Mouse (Mus musculus): ENCODE measurements around the gene Mrpl46. TPM values are rescaled to one million over a fixed set of nuclear protein-coding genes. Genes with fewer than 3 reads are reported as not detected.

The Mrpl46 gene
- polyA plus RNA-seq, 1 experiment, result 48.3 TPM

DNA sequence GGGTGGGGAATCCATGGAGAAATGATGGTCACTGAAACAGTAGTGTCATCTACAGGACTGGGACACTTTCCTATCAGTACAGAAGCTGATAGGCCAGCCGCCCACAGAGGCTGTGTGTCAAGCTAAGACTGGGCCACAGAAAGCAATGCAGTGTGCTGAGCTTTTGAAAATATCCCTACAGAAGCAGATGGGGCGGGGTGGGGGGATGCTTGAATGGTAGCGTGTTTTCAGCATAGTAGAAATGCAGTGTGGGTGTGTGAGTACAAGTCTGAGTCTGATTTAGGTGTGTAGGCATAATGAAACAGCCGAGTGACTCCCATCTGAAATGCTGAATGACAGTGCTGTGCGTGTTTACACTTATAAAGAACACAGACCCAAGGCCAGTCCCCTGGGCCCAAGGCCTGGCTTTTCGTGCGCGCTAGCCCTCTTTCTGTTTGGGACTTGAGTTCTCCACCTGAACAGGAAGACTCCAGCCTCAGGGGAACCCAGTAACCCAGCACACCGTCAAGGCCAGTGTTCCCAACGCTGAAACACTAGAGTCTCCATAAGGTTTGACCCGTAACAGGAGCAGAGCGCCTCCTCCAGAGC is 4.6 kb upstream of the Mrpl46 start:
- H3K27me3 ChIP-seq (ENCODE audit: control insufficient read depth, insufficient read depth, low read length), result no peaks in the 10 kb centered on the region
- 0 out of 2 replicates have a peak, but pooled peaks cover 5% of the 10 kb centered on the region for H3K4me1 ChIP-seq (ENCODE audit: control insufficient read depth, insufficient read depth, low read length)
- TF ChIP-seq POLR2A (IDR thresholded peaks at IDR 0.05; ENCODE audit: borderline replicate concordance, insufficient read depth, low read length) (no peak), CTCF (IDR thresholded peaks at IDR 0.05; ENCODE audit: borderline replicate concordance, insufficient read depth, low read depth, low read length) (no peak)
- H3K4me3 ChIP-seq (replicated peaks; ENCODE audit: insufficient read depth, low read depth, low read length), result no peak overlapping the region
- no peak for DNase-seq
- WGBS, result 91% methylated on average over 12 of the region's 12 CpGs
- H3K27ac ChIP-seq (ENCODE audit: insufficient read depth, low read length), result no peak overlapping the region

GRCm38 (mm10) chr7:78785906-78786305 is 2.6 kb upstream of the Mrpl46 start:
- Histone ChIP-seq H3K27me3 (ENCODE audit: control insufficient read depth, insufficient read depth, low read length) (no peaks in the 10 kb centered on the region), H3K27ac (ENCODE audit: insufficient read depth, low read length) (no peak overlapping the region), H3K4me3 (replicated peaks; ENCODE audit: insufficient read depth, low read depth, low read length) (no peak overlapping the region), H3K4me1 (ENCODE audit: control insufficient read depth, insufficient read depth, low read length) (0 out of 2 replicates have a peak, but pooled peaks cover 3% of the 10 kb centered on the region)
- TF ChIP-seq CTCF (IDR thresholded peaks at IDR 0.05; ENCODE audit: borderline replicate concordance, insufficient read depth, low read depth, low read length) (no peak), POLR2A (IDR thresholded peaks at IDR 0.05; ENCODE audit: borderline replicate concordance, insufficient read depth, low read length) (no peak)
- WGBS, result 30% methylated on average over 5 of the region's 5 CpGs
- no peak for DNase-seq

- Histone ChIP-seq H3K27ac (ENCODE audit: insufficient read depth, low read length) (no peak overlapping the region), H3K4me3 (replicated peaks; ENCODE audit: insufficient read depth, low read depth, low read length) (no peak overlapping the region), H3K27me3 (ENCODE audit: control insufficient read depth, insufficient read depth, low read length) (no peaks in the 10 kb centered on the region), H3K4me1 (ENCODE audit: control insufficient read depth, insufficient read depth, low read length) (no peaks in the 10 kb centered on the region)
- no peak for DNase-seq
- 94% methylated on average over 5 of the region's 5 CpGs for WGBS
- TF ChIP-seq CTCF (IDR thresholded peaks at IDR 0.05; ENCODE audit: borderline replicate concordance, insufficient read depth, low read depth, low read length) (no peak), POLR2A (IDR thresholded peaks at IDR 0.05; ENCODE audit: borderline replicate concordance, insufficient read depth, low read length) (no peak)
Observed at GRCm38 (mm10) chr7:78778741-78779140, 4.6 kb downstream of the Mrpl46 start.

GRCm38 (mm10) chr7:78770936-78771335 is 12.4 kb downstream of the Mrpl46 start:
- TF ChIP-seq POLR2A (IDR thresholded peaks at IDR 0.05; ENCODE audit: borderline replicate concordance, insufficient read depth, low read length) (no peak), CTCF (IDR thresholded peaks at IDR 0.05; ENCODE audit: borderline replicate concordance, insufficient read depth, low read depth, low read length) (no peak)
- no peak overlapping the region for H3K4me3 ChIP-seq (replicated peaks; ENCODE audit: insufficient read depth, low read depth, low read length)
- H3K27ac ChIP-seq (ENCODE audit: insufficient read depth, low read length), result no peak overlapping the region
- no peaks in the 10 kb centered on the region for H3K27me3 ChIP-seq (ENCODE audit: control insufficient read depth, insufficient read depth, low read length)
- 88% methylated on average over 5 of the region's 5 CpGs for WGBS
- peaks cover under 1% of the 10 kb centered on the region; the same call in 1 of the 2 replicates for H3K4me1 ChIP-seq (ENCODE audit: control insufficient read depth, insufficient read depth, low read length)
- DNase-seq, result no peak

- H3K27ac ChIP-seq (ENCODE audit: insufficient read depth, low read length), result no peak overlapping the region
- TF ChIP-seq POLR2A (IDR thresholded peaks at IDR 0.05; ENCODE audit: borderline replicate concordance, insufficient read depth, low read length) (no peak), CTCF (IDR thresholded peaks at IDR 0.05; ENCODE audit: borderline replicate concordance, insufficient read depth, low read depth, low read length) (no peak)
- peaks cover 6% of the 10 kb centered on the region for H3K4me1 ChIP-seq (ENCODE audit: control insufficient read depth, insufficient read depth, low read length)
- H3K4me3 ChIP-seq (replicated peaks; ENCODE audit: insufficient read depth, low read depth, low read length), result no peak overlapping the region
- WGBS, result 72% methylated on average over 7 of the region's 7 CpGs
- no peak for DNase-seq
- H3K27me3 ChIP-seq (ENCODE audit: control insufficient read depth, insufficient read depth, low read length), result no peaks in the 10 kb centered on the region
Observed at GRCm38 (mm10) chr7:78769075-78769652, 14.2 kb downstream of the Mrpl46 start.

DNA sequence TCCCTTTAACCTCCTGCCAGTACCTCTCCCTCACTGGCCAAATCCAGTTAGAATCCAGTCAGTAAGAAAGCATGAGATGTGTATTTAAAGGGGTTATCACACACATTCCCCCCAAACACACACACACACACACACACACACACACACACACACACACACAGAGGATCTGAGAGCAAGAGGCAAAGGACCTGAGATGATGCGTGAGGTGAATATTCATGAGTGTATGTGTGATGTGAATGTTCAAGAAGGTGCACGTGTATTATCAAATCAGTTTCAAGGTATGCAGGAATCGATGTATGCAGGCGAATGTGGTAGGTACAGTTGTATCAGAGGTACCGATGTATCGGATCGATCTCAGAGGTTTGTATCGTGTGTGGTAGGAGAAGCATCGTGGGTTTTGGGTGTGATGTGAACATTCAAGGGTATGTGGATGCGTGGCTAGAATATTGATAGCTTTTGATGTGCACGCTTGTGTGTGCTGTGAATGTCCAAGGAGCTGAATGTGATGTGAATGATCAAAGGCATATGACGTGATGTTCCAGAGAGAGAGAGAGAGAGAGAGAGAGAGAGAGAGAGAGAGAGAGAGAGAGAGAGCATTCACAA is 15.3 kb downstream of the Mrpl46 start:
- no peak overlapping the region for H3K27ac ChIP-seq (ENCODE audit: insufficient read depth, low read length)
- no peaks in the 10 kb centered on the region for H3K27me3 ChIP-seq (ENCODE audit: control insufficient read depth, insufficient read depth, low read length)
- WGBS, result 87% methylated on average over 12 of the region's 12 CpGs
- no peak overlapping the region for H3K4me3 ChIP-seq (replicated peaks; ENCODE audit: insufficient read depth, low read depth, low read length)
- H3K4me1 ChIP-seq (ENCODE audit: control insufficient read depth, insufficient read depth, low read length), result peaks cover 6% of the 10 kb centered on the region
- DNase-seq, result no peak
- TF ChIP-seq POLR2A (IDR thresholded peaks at IDR 0.05; ENCODE audit: borderline replicate concordance, insufficient read depth, low read length) (no peak), CTCF (IDR thresholded peaks at IDR 0.05; ENCODE audit: borderline replicate concordance, insufficient read depth, low read depth, low read length) (no peak)

- 5% methylated on average over 18 of the region's 18 CpGs for WGBS
- H3K4me1 ChIP-seq (ENCODE audit: control insufficient read depth, insufficient read depth, low read length), result peaks cover 6% of the 10 kb centered on the region
- H3K4me3 ChIP-seq (replicated peaks; ENCODE audit: insufficient read depth, low read depth, low read length), result peak overlapping the region; percentile 28
- no peak for TF ChIP-seq POLR2A (IDR thresholded peaks at IDR 0.05; ENCODE audit: borderline replicate concordance, insufficient read depth, low read length)
- peak; percentile 93 for TF ChIP-seq CTCF (IDR thresholded peaks at IDR 0.05; ENCODE audit: borderline replicate concordance, insufficient read depth, low read depth, low read length)
- no peaks in the 10 kb centered on the region for H3K27me3 ChIP-seq (ENCODE audit: control insufficient read depth, insufficient read depth, low read length)
- no peak overlapping the region for H3K27ac ChIP-seq (ENCODE audit: insufficient read depth, low read length)
- peak; percentile 85 to 93 for DNase-seq
Observed at GRCm38 (mm10) chr7:78766019-78766683, 17.2 kb downstream of the Mrpl46 start.

Data from cerebellum, adult 2 months (tissue).